Mouse (Mus musculus) lung, embryonic 16.5 days (tissue): ENCODE measurements around the gene Ppm1e. TPM values are rescaled to one million over a fixed set of nuclear protein-coding genes. Genes with fewer than 3 reads are reported as not detected.

ENCODE experiments used
- ATAC-seq: fragments of 200-750 bp; cut with Nextera tagmentation; 2 replicates; pipeline ENCODE4 v1.8.0; 2017; ENCODE audit warnings: low read depth, mild to moderate bottlenecking, moderate library complexity
- H3K27ac ChIP-seq: fragments of 300-500 bp; sonication (generic); 2 replicates; pipeline ENCODE4 v1.5.1; 2014; ENCODE audit warnings: mild to moderate bottlenecking, control low read depth, low read length
- H3K27me3 ChIP-seq: fragments of 300-500 bp; sonication (generic); 2 replicates; pipeline ENCODE4 v1.6.1; 2014; ENCODE audit warnings: low read depth, low read length, mixed read lengths; ENCODE audit not compliant: control insufficient read depth, insufficient read depth
- H3K36me3 ChIP-seq: fragments of 300-500 bp; sonication (generic); 2 replicates; pipeline ENCODE4 v1.6.1; 2014; ENCODE audit warnings: low read length; ENCODE audit not compliant: control insufficient read depth, insufficient read depth
- H3K4me1 ChIP-seq: fragments of 300-500 bp; sonication (generic); replicated peaks from 2 replicates; pipeline ENCODE4 v1.6.1; 2014; ENCODE audit warnings: low read length, mixed read lengths; ENCODE audit not compliant: control insufficient read depth, insufficient read depth
- H3K4me2 ChIP-seq: fragments of 300-500 bp; sonication (generic); 2 replicates; pipeline ENCODE4 v1.6.1; 2014; ENCODE audit warnings: low read depth, low read length, control low read depth
- H3K4me3 ChIP-seq: fragments of 300-500 bp; sonication (generic); 2 replicates; pipeline ENCODE4 v1.5.1; 2014; ENCODE audit warnings: mild to moderate bottlenecking, low read length, control low read depth
- H3K9ac ChIP-seq: fragments of 300-500 bp; sonication (generic); 2 replicates; pipeline ENCODE4 v1.6.1; 2014; ENCODE audit warnings: low read length, control low read depth
- H3K9me3 ChIP-seq: fragments of 300-500 bp; sonication (generic); 2 replicates; pipeline ENCODE4 v1.6.1; 2016; ENCODE audit warnings: low read length; ENCODE audit not compliant: control insufficient read depth
- WGBS: fragments of 180-500 bp; shearing (Covaris S2); extraction: QIAGEN DNeasy Blood & Tissue Kit; methylation state at CpG from one replicate; pipeline ENCODE4 v1.1.7; 2014; 5-methylcytosine and 5-hydroxymethylcytosine counted together
- polyA plus RNA-seq: library from polyadenylated mRNA; unstranded; fragments of >200 nt; fragmentation: Nextera tagmentation; extraction: Ambion mirVana; gene quantifications from 2 replicates; pipeline ENCODE4 v1.2.1, GENCODE M21; 2015

The Ppm1e gene
- polyA plus RNA-seq, 1 experiment from 2014 or later = 2.0 TPM

DNA sequence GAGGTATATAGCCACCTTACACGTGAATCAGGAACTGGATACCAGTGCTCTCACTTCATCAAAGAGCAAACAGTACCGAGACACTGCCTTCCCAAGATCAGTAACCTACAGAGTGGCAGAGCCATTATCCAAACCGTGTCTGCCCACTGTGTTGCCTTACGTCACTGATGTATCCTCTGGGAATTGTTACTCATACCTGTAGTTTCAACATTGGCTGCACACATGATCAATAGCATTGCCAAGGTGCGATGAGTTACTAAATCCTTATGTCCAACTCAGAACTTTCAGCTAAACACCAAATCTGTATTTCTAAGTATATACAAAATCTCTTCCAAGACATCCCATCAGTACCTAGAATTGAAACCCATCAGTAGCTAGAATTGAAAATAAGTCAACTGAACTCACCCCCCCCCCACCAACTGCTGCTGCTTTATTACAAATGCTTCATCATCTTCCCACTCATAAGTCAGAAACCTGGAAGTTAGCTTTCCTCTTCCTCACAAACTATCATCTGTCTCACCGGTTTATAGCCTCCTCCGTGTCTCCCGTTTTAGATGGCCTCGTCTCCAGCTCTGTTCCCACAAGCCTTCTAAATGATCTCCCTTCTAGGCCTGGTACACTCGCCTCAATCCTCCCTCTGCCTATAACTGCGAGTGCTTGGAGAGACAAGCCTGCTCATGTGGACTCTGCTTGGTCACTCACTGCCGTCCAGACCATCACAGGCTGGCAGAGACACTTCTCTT lies 123.9 kb downstream of the Ppm1e start:
- no peak overlapping the region for H3K4me3 ChIP-seq
- no peak overlapping the region for H3K9ac ChIP-seq
- no peaks in the 10 kb centered on the region for H3K9me3 ChIP-seq
- H3K4me2 ChIP-seq = no peak overlapping the region
- WGBS = 86% methylated on average over 12 of the region's 12 CpGs
- no peaks in the 10 kb centered on the region for H3K4me1 ChIP-seq
- no peak for ATAC-seq
- H3K27ac ChIP-seq = no peak overlapping the region
- no peaks in the 10 kb centered on the region for H3K36me3 ChIP-seq
- H3K27me3 ChIP-seq = no peaks in the 10 kb centered on the region

DNA sequence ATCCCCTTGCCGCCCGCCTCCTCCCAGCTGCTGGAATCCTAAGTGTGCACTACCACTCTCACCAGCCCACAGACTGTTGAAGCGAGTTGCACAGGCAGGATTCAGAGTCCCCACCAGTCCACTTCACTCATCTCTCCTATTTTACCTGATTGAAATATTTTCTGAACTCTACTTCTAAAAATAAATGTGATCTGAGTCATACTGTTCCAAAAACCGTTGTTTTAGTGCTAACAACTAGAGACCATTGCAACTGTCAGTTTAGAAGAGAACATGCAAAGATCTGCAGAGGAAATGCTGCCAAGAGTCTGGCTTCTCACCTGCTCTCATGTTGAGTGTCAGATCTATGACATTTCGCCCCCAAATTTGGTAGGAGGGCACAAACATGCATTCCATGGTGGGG lies 125.4 kb downstream of the Ppm1e start:
- H3K4me1 ChIP-seq = no peaks in the 10 kb centered on the region
- no peak overlapping the region for H3K4me3 ChIP-seq
- no peak overlapping the region for H3K27ac ChIP-seq
- H3K9me3 ChIP-seq = no peaks in the 10 kb centered on the region
- no peak for ATAC-seq
- no peaks in the 10 kb centered on the region for H3K36me3 ChIP-seq
- H3K4me2 ChIP-seq = no peak overlapping the region
- WGBS = 75% methylated on average over 5 of the region's 5 CpGs
- H3K9ac ChIP-seq = no peak overlapping the region
- H3K27me3 ChIP-seq = no peaks in the 10 kb centered on the region

DNA sequence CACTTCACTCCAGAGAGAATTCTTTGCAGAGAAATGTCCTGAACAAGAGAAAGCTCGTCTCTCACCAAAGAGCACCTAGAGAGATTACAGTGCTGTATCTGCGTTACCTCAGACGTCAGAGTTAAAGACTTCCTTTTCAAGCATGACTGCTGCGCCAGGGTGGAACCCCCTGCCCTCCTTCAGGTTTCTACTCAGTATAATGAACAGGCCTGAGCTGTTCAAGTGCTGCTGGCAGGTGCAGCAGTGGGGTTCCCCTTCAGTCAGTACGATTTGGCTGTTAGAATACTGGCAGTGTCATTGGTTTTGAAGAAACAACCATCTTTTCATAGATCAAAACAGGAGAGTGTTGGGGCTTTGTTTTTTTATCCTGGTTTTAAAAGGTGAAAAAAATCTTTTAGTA lies 131.8 kb downstream of the Ppm1e start:
- Histone ChIP-seq H3K4me2 (no peak overlapping the region), H3K9me3 (no peaks in the 10 kb centered on the region), H3K27me3 (no peaks in the 10 kb centered on the region), H3K36me3 (no peaks in the 10 kb centered on the region), H3K9ac (no peak overlapping the region), H3K27ac (no peak overlapping the region), H3K4me3 (no peak overlapping the region), H3K4me1 (no peaks in the 10 kb centered on the region)
- 82% methylated on average over 5 of the region's 5 CpGs for WGBS
- ATAC-seq = no peak

DNA sequence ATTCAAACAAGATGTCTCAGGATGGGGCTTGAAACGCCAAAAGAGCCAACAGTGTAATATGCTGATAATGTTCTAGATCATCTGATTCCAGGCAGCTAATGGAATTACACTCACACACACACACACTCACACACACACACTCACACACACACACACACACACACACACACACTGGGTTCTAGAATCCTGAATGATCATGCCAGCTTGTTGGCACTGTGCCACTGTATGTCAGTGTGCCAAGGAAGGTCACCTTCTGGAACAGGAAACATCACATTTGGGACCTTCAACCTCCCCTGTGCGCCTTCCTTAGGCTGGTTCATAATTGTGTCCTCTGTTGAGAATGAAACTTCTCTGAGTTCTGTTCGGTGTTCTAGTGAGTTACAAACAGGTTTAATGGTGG lies 136.1 kb downstream of the Ppm1e start:
- 67% methylated on average over 3 of the region's 3 CpGs for WGBS
- no peak overlapping the region for H3K27ac ChIP-seq
- no peaks in the 10 kb centered on the region for H3K27me3 ChIP-seq
- H3K4me2 ChIP-seq = no peak overlapping the region
- no peak overlapping the region for H3K9ac ChIP-seq
- H3K36me3 ChIP-seq = peaks cover 3% of the 10 kb centered on the region; the same call in 1 of the 2 replicates
- no peak overlapping the region for H3K4me3 ChIP-seq
- ATAC-seq = no peak
- H3K4me1 ChIP-seq = no peaks in the 10 kb centered on the region; the same call in 1 of the 2 replicates
- no peaks in the 10 kb centered on the region for H3K9me3 ChIP-seq

DNA sequence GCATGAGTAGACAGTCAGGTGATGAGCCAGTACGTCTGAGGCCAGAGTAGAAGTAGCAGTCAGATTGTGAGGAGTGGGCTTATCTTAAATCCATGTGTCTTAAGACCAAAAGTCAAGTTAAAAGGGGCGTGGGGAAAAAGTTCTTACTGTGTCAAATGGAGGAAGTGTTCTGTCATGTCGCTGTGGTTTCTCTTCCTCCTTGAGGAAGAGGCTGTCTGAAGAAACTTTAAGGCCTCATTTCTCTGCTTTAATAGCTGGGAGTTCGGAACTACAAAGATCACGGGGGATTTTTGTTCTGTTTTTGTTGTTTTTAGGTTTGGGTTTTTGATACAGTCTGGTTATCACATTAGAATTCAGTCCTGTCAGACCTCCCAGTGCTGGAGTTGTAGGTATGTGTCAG lies 146.5 kb downstream of the Ppm1e start:
- Histone ChIP-seq H3K9ac (no peak overlapping the region), H3K27me3 (no peaks in the 10 kb centered on the region), H3K4me2 (no peak overlapping the region), H3K36me3 (no peaks in the 10 kb centered on the region), H3K27ac (no peak overlapping the region), H3K4me3 (no peak overlapping the region), H3K9me3 (no peaks in the 10 kb centered on the region), H3K4me1 (no peaks in the 10 kb centered on the region)
- WGBS = 62% methylated on average over 5 of the region's 5 CpGs
- ATAC-seq = no peak

Other genes with a start within 250 kb of the Ppm1e start
- 61.7 and 64.4 TPM in 2 replicates for gene Ska2, start 249.8 kb downstream of the Ppm1e start, polyA plus RNA-seq
- 26.8 and 28.3 TPM in 2 replicates for gene Trim37, start 231.9 kb downstream of the Ppm1e start, polyA plus RNA-seq
- 8.4 and 9.4 TPM in 2 replicates for gene Rad51c, start 45.9 kb upstream of the Ppm1e start, polyA plus RNA-seq
- 0.52 and 0.62 TPM in 2 replicates for gene Tex14, start 46.0 kb upstream of the Ppm1e start, polyA plus RNA-seq
- not detected in 2 replicates for gene Gm11492, start 207.6 kb upstream of the Ppm1e start, polyA plus RNA-seq
- 96.9 and 111 TPM in 2 replicates for gene Sept4, start 209.9 kb upstream of the Ppm1e start, polyA plus RNA-seq
- gene Mtmr4, start 233.1 kb upstream of the Ppm1e start, polyA plus RNA-seq = 33.5 and 33.9 TPM in 2 replicates